Mouse (Mus musculus) megakaryocyte progenitor cell, adult 5-6 weeks (primary cell): ENCODE results near the gene Pkdrej. TPM values are rescaled to one million over a fixed set of nuclear protein-coding genes. Genes with fewer than 3 reads are reported as not detected.
A peak's percentile ranks its signal among the peaks of the same experiment; 100 is the strongest.
"Not testable (repeated sequence)": the region's sequence is repeated elsewhere in the genome, so short reads cannot be mapped to it uniquely, and the experiment has no call there.

Source experiments
- ATAC-seq: replicated peaks from 2 replicates; pipeline ENCODE4 v1.8.0; 2016; ENCODE audit warnings: mild to moderate bottlenecking, moderate TSS enrichment, inconsistent platforms; ENCODE audit not compliant: poor library complexity
- total RNA-seq, 2 experiments: library from RNA; stranded (forward) in 1 of 2; stranded (reverse) in 1 of 2; fragments of 157-497, 149-512 nt in 1 of 2; fragments of 200-1000 nt in 1 of 2; gene quantifications; 2 replicates each; pipeline versions ENCODE4 v1.2.3 to v1.2.4; 2015 to 2017

Gene Pkdrej
- total RNA-seq (2015) (0.05 TPM in 2 replicates), total RNA-seq (2017) (0.07 TPM in 1 of 2 replicates, not detected in the other)

GRCm38 (mm10) chr15:85821203-85822010, at the start of gene Pkdrej:
TSS of gene Pkdrej (minus strand) at chr15:85821734.
- peak; percentile 63 for ATAC-seq

GRCm38 (mm10) chr15:85867696-85868095, 46.2 kb upstream of the Pkdrej start:
- peak; percentile 98 for ATAC-seq

GRCm38 (mm10) chr15:85865913-85866312, 44.4 kb upstream of the Pkdrej start:
- ATAC-seq = not testable (repeated sequence)

- ATAC-seq = peak; percentile 99
These were observed 38.0 kb upstream of the Pkdrej start, which contains the start of gene Gtse1 for GRCm38 (mm10) chr15:85859490-85860031. TSS of gene Gtse1 (plus strand) at chr15:85859745.

- no peak for ATAC-seq
These were observed 37.5 kb upstream of the Pkdrej start for GRCm38 (mm10) chr15:85858980-85859489.

- peak; percentile 69; the same call in 1 of the 2 replicates for ATAC-seq
These were observed 30.3 kb upstream of the Pkdrej start for GRCm38 (mm10) chr15:85851656-85852392.

- ATAC-seq = no peak
These were observed 23.5 kb upstream of the Pkdrej start for GRCm38 (mm10) chr15:85845071-85845470.

GRCm38 (mm10) chr15:85841796-85842360, 20.3 kb upstream of the Pkdrej start:
- ATAC-seq = peak; percentile 55; the same call in 1 of the 2 replicates

GRCm38 (mm10) chr15:85840983-85841382, 19.4 kb upstream of the Pkdrej start:
- peak; percentile 75 for ATAC-seq

- no peak for ATAC-seq
These were observed 15.4 kb upstream of the Pkdrej start for GRCm38 (mm10) chr15:85836887-85837286.

- 0 out of 2 replicates have a peak, but pooled peaks have one; percentile 32 for ATAC-seq
These were observed 13.8 kb upstream of the Pkdrej start for GRCm38 (mm10) chr15:85835335-85835734.

- peak; percentile 7; the same call in 1 of the 2 replicates for ATAC-seq
These were observed 11.1 kb upstream of the Pkdrej start for GRCm38 (mm10) chr15:85832599-85832998.

- ATAC-seq = peak; percentile 92
These were observed 10.5 kb upstream of the Pkdrej start, which contains the start of gene Ttc38 for GRCm38 (mm10) chr15:85831954-85832590. TSS of gene Ttc38 (plus strand) at chr15:85832306.

- no peak for ATAC-seq
These were observed 7.9 kb upstream of the Pkdrej start for GRCm38 (mm10) chr15:85829470-85829869.

GRCm38 (mm10) chr15:85828071-85828470, 6.5 kb upstream of the Pkdrej start:
- no peak for ATAC-seq

GRCm38 (mm10) chr15:85826676-85827075, 5.1 kb upstream of the Pkdrej start:
- ATAC-seq = peak; percentile 90

GRCm38 (mm10) chr15:85822011-85822359, 451 bp upstream of the Pkdrej start:
- ATAC-seq = no peak

- ATAC-seq = no peak
These were observed 8.1 kb downstream of the Pkdrej start for GRCm38 (mm10) chr15:85813428-85813827.

GRCm38 (mm10) chr15:85811535-85812277, 9.8 kb downstream of the Pkdrej start, which contains the start of gene Cdpf1:
TSS of gene Cdpf1 (minus strand) at chr15:85811697.
- peak; percentile 86 for ATAC-seq
